8 mouse cellular contexts compared by ENCODE assay signal in the genomic region with DNA sequence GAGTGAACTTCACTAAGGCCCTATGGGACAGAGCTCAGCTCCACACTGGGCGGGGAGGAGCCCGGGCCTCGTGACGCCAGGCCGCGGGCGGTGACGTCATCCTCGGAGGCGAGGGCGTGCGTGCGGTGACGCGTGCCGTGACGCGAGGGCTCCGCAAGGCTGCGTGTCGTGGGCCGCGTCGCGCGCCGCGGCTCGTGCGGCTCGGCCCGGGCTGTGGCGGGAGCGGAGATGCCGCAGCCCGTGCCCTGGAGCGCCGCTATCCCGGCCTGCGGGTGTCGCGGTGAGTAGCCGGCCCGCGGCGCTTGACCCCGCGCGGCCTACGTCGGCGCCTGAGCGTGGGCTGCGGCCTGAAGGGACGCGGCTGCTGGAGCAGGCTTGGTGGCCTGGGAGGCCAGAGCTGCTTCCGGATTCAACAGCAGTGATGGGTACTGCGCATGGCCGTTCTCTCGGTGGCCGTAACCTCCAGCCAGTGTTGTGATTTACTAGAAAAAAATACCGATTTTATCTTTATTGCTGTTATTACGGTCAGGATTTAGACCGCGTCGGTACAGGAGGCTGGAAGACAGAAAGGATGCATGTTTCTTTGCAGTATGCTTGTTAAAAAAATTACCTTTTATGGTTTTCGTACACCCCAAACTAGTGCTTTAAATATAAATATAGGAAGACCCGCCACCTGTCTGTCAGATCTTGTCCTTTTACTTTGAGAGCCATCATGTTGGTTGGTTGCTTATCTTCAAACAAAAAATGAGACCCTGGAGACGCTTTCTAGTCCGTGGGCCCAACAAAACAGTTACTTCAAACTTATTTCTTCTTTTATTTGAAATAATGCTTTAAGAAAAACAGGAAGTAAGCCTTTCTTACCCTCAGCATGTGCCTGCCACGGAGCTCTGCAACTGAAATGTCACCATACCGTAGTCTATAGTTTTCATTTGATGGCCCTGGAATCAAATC. TPM values are rescaled to one million over a fixed set of nuclear protein-coding genes. Genes with fewer than 3 reads are reported as not detected.
A peak's percentile ranks its signal among the peaks of the same experiment; 100 is the strongest.
DNase-seq lines count a peak whose midpoint lies in the region; ATAC-seq lines count a peak whose summit lies in the region.

A gene (minus strand): TSS at position 402 of the 951 bp plus-strand sequence.

- peak within 1 kb of the TSS; percentile 87 for H3K9ac ChIP-seq in embryonic facial prominence, embryonic 12.5 days
- peak within 1 kb of the TSS; percentile 87 for H3K9ac ChIP-seq in limb, embryonic 13.5 days
- H3K9ac ChIP-seq in midbrain, embryonic 15.5 days: peak within 1 kb of the TSS; percentile 90

- no peaks in the 10 kb centered on the region for H3K36me3 ChIP-seq in erythroblast, embryonic 14.5 days (ENCODE audit: control insufficient read depth)
- H3K36me3 ChIP-seq in embryonic facial prominence, embryonic 12.5 days: no peaks in the 10 kb centered on the region
- H3K36me3 ChIP-seq in limb, embryonic 13.5 days: peaks cover 7% of the 10 kb centered on the region
- H3K36me3 ChIP-seq in midbrain, embryonic 15.5 days (replicated peaks): no peaks in the 10 kb centered on the region

- peak within 1 kb of the TSS; percentile 59 for H3K4me3 ChIP-seq in erythroblast, embryonic 14.5 days (replicated peaks)
- H3K4me3 ChIP-seq in embryonic facial prominence, embryonic 12.5 days: peak within 1 kb of the TSS; percentile 78
- peak within 1 kb of the TSS; percentile 73 for H3K4me3 ChIP-seq in limb, embryonic 13.5 days
- H3K4me3 ChIP-seq in midbrain, embryonic 15.5 days: peak within 1 kb of the TSS; percentile 88

- DNase-seq in heart, adult 9 months (ENCODE audit: low spot score in 2 of 2): peak; percentile 86 to 87
- DNase-seq in kidney, adult 9 months: peak; percentile 88
- peak; percentile 78 to 87 for DNase-seq in spleen, adult 18-20 months

- peak within 1 kb of the TSS; percentile 92 for H3K27ac ChIP-seq in embryonic facial prominence, embryonic 12.5 days
- H3K27ac ChIP-seq in limb, embryonic 13.5 days: peak within 1 kb of the TSS; percentile 84; the same call in 1 of the 2 replicates
- H3K27ac ChIP-seq in midbrain, embryonic 15.5 days: peak within 1 kb of the TSS; percentile 96

- peaks cover 32% of the 10 kb centered on the region for H3K27me3 ChIP-seq in erythroblast, embryonic 14.5 days (ENCODE audit: control insufficient read depth)
- no peaks in the 10 kb centered on the region for H3K27me3 ChIP-seq in embryonic facial prominence, embryonic 12.5 days
- H3K27me3 ChIP-seq in limb, embryonic 13.5 days: no peaks in the 10 kb centered on the region
- no peaks in the 10 kb centered on the region for H3K27me3 ChIP-seq in midbrain, embryonic 15.5 days (replicated peaks)

- peaks cover 5% of the 10 kb centered on the region for H3K4me1 ChIP-seq in erythroblast, embryonic 14.5 days (ENCODE audit: control insufficient read depth)
- peaks cover 8% of the 10 kb centered on the region; the same call in 1 of the 2 replicates for H3K4me1 ChIP-seq in embryonic facial prominence, embryonic 12.5 days
- peaks cover 8% of the 10 kb centered on the region for H3K4me1 ChIP-seq in limb, embryonic 13.5 days
- peaks cover 15% of the 10 kb centered on the region for H3K4me1 ChIP-seq in midbrain, embryonic 15.5 days

- 4% methylated on average over 72 of the region's 72 CpGs for WGBS in embryonic facial prominence, embryonic 12.5 days
- WGBS in limb, embryonic 13.5 days: 5% methylated on average over 66 of the region's 72 CpGs
- 3% methylated on average over 72 of the region's 72 CpGs for WGBS in midbrain, embryonic 15.5 days

- peak within 1 kb of the TSS; percentile 61 for H3K4me2 ChIP-seq in embryonic facial prominence, embryonic 12.5 days (replicated peaks)
- peak within 1 kb of the TSS; percentile 65 for H3K4me2 ChIP-seq in limb, embryonic 13.5 days (replicated peaks)
- H3K4me2 ChIP-seq in midbrain, embryonic 15.5 days: peak within 1 kb of the TSS; percentile 67

- no peak for ATAC-seq in erythroblast, adult 5-6 weeks (replicated peaks; ENCODE audit: low FRiP score, poor library complexity, severe bottlenecking)
- peak; percentile 92 for ATAC-seq in embryonic facial prominence, embryonic 12.5 days (ENCODE audit: insufficient number of reproducible peaks, insufficient read depth, low FRiP score, low TSS enrichment)
- peak; percentile 97 for ATAC-seq in limb, embryonic 13.5 days (ENCODE audit: low FRiP score, low read depth)
- peak; percentile 98 for ATAC-seq in midbrain, embryonic 15.5 days (replicated peaks)

- peaks cover 3% of the 10 kb centered on the region; the same call in 1 of the 2 replicates for H3K9me3 ChIP-seq in erythroblast, embryonic 14.5 days (ENCODE audit: control insufficient read depth, low read length)
- H3K9me3 ChIP-seq in embryonic facial prominence, embryonic 12.5 days: no peaks in the 10 kb centered on the region
- no peaks in the 10 kb centered on the region for H3K9me3 ChIP-seq in limb, embryonic 13.5 days
- H3K9me3 ChIP-seq in midbrain, embryonic 15.5 days: no peaks in the 10 kb centered on the region

RNA-seq across cellular contexts. Expression of the gene that starts here (rescaled TPM):
- polyA plus RNA-seq in erythroblast, embryonic 14.5 days (2012): not detected in 2 replicates
- total RNA-seq in erythroblast, adult 5-6 weeks (2015; ENCODE audit: low replicate concordance): not detected in 2 replicates
- not detected in 2 replicates for total RNA-seq in erythroblast, adult 5-6 weeks (2017; ENCODE audit: low replicate concordance)
- not detected in 2 replicates for polyA plus RNA-seq in embryonic facial prominence, embryonic 12.5 days (2016; fragmentation: Nextera tagmentation; extraction: Ambion mirVana)
- not detected in 2 replicates for polyA plus RNA-seq in limb, embryonic 13.5 days (2015; fragmentation: Nextera tagmentation; extraction: Ambion mirVana)
- polyA plus RNA-seq in midbrain, embryonic 15.5 days (2015; fragmentation: Nextera tagmentation; extraction: Ambion mirVana): 1.3 TPM in 1 of 2 replicates, not detected in the other

Comparison
In these comparisons a context has a peak if more than half of its experiments do, and no peak if none do; other contexts are left out.
1. Peak in ATAC-seq, H3K4me3 ChIP-seq, H3K27ac ChIP-seq, H3K9ac ChIP-seq and H3K4me2 ChIP-seq in embryonic facial prominence, embryonic 12.5 days; RNA of the gene not detected or under 1 TPM.
2. Peak in ATAC-seq, H3K4me3 ChIP-seq, H3K27ac ChIP-seq, H3K9ac ChIP-seq and H3K4me2 ChIP-seq in limb, embryonic 13.5 days; RNA of the gene not detected or under 1 TPM.